Mouse (Mus musculus) granulocyte monocyte progenitor cell, adult 5-6 weeks (primary cell): Measurements from ENCODE around the gene Aurka. TPM values are rescaled to one million over a fixed set of nuclear protein-coding genes. Genes with fewer than 3 reads are reported as not detected.

Source experiments
- ATAC-seq: replicated peaks from 2 replicates; pipeline ENCODE4 v1.8.0; 2016; ENCODE audit warnings: mild to moderate bottlenecking, moderate TSS enrichment, inconsistent platforms; ENCODE audit not compliant: poor library complexity, severe bottlenecking
- total RNA-seq, 2 experiments: library from RNA; stranded (forward) in 1 of 2; stranded (reverse) in 1 of 2; fragments of 200-712, 200-1000 nt in 1 of 2; fragments of >200 nt in 1 of 2; fragmentation: Nextera tagmentation in 1 of 2; gene quantifications; 2 replicates each; pipeline ENCODE4 v1.2.3; 2014 to 2017

Aurka gene
- total RNA-seq, 2 experiments from 2014 or later: 36.9 to 80.8 TPM

- ATAC-seq: peak; percentile 65
Observed at GRCm38 (mm10) chr2:172384715-172385114, 14.4 kb upstream of the Aurka start.

DNA sequence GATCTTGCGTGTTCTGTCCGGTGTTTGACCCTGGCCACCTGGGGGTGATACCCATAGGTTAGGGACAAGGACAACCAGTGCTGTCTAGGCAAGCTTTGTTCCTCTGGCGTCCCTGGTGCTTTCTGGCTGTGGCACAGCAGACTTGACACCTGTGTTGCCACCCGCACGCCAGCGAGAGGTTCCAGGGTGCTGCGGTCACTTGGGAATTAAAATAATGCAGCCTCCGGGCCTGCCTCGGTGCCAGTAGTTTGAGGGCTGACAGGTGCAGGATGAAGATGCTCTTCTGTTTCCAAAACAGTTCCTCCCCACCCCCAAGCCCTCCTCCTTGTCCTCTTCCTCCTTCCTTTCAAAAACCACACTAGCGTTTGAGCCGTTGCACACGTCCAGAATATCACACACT is 11.6 kb upstream of the Aurka start:
- 0 out of 2 replicates have a peak, but pooled peaks have one; percentile 18 for ATAC-seq

GRCm38 (mm10) chr2:172381341-172381740 is 11.0 kb upstream of the Aurka start:
- no peak for ATAC-seq

- no peak for ATAC-seq
Observed at GRCm38 (mm10) chr2:172380513-172380912, 10.2 kb upstream of the Aurka start.

DNA sequence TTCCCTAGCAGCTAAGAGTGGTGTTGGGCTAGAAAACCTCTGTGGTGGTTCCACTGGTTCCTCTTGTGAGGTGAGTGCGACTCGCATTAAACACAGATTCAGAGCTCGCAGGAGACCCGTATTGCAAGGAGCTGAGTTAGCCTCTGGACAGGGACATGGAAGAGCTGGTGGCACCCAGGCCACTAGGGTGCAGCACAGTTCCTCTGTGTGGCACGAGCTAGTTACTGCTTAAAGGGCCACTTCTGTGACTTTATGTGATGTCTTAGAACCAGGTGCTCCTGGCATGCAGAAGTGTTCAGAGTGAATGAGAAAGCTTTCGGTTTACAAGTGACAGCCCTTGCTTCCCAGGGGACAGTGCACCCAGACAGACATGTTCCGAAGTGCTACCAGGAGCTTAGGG is 8.0 kb upstream of the Aurka start:
- ATAC-seq: peak; percentile 86

- no peak for ATAC-seq
Observed at GRCm38 (mm10) chr2:172376999-172377515, 6.7 kb upstream of the Aurka start.

- ATAC-seq: no peak
Observed at GRCm38 (mm10) chr2:172376551-172376950, 6.2 kb upstream of the Aurka start.

- 0 out of 2 replicates have a peak, but pooled peaks have one; percentile 8 for ATAC-seq
Observed at GRCm38 (mm10) chr2:172371258-172371657, 923 bp upstream of the Aurka start.

GRCm38 (mm10) chr2:172363176-172363575 is 7.2 kb downstream of the Aurka start:
- no peak for ATAC-seq

DNA sequence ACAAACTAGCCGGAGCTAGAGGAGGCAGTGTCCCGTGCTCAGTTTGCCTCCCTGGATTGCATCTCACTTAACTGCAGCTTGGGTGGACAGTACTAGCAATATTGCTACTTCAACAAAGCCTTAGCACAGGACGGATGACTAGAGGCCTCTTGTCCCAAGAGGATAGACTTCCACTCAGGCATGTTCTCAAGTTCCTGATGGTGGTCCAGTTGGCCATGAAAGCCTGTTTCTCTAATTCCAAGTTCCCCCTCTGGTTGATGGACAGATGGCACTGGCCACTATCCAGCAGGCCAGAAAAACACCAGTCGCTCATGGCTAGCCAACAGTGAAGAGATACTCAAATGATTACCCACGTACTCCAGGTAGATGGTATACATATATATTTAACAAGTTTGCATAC is 14.5 kb downstream of the Aurka start:
- no peak for ATAC-seq

DNA sequence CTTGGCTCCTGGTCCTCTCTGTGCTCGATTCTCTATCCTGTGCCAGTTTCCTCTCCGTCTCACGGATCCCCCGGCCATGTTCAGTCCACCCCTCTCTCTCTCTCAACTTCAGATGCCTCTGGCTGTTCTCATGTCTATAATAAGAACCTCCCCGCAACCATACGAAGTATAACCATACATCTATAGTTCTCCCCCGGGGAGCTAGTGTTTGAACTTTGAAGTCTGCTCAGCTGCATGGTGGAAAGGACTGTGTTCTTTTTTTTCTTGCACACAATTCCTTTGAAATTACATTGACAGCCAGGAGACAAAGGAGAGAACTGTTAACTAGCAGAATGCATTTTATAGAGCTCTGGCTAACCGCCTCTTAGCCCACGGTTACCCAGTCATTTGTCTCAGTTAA is 15.6 kb downstream of the Aurka start:
- ATAC-seq: no peak

DNA sequence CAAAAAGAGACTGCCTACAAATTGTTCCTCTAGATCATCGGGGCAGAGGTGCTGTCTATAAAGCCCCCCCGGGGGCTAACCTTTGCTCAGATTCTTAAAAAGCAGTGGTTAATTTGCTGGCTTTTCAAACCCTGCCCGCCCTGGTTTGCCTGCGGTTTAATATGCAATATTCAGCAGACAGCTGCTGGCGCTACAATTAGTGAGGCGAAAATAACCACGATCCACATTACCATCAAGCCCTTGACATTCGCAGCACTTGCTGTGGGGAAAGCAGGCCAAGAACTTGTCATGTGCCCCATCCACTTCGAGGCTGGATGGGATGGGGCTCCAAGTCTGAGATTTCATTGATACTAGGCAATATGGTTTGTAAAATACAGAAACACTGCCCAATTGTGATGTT is 17.1 kb downstream of the Aurka start:
- ATAC-seq: no peak

- ATAC-seq: no peak
Observed at GRCm38 (mm10) chr2:172350773-172351172, 19.6 kb downstream of the Aurka start.

DNA sequence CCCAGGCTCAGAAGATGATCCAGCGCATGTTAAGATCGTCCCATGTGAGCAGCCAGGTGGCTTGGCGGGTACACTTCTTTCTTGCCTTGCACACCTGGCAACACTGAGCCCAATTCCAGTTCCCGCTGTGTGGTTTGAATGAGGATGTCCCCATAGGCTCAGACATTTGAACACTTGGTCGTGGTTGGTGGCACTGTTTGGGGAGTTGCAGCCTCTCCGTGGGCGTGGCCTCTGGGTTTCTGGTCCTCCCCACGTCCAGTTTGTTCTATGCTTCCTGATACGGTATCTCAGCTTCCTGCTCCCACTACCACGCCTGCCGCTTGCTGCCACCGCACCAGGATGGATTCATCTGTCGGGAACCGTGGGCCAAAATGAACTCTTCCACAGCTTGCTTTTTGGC is 20.6 kb downstream of the Aurka start:
- ATAC-seq: no peak

GRCm38 (mm10) chr2:172348297-172348950 is 21.9 kb downstream of the Aurka start:
- no peak for ATAC-seq

- ATAC-seq: no peak
Observed at GRCm38 (mm10) chr2:172346933-172347611, 23.3 kb downstream of the Aurka start.

DNA sequence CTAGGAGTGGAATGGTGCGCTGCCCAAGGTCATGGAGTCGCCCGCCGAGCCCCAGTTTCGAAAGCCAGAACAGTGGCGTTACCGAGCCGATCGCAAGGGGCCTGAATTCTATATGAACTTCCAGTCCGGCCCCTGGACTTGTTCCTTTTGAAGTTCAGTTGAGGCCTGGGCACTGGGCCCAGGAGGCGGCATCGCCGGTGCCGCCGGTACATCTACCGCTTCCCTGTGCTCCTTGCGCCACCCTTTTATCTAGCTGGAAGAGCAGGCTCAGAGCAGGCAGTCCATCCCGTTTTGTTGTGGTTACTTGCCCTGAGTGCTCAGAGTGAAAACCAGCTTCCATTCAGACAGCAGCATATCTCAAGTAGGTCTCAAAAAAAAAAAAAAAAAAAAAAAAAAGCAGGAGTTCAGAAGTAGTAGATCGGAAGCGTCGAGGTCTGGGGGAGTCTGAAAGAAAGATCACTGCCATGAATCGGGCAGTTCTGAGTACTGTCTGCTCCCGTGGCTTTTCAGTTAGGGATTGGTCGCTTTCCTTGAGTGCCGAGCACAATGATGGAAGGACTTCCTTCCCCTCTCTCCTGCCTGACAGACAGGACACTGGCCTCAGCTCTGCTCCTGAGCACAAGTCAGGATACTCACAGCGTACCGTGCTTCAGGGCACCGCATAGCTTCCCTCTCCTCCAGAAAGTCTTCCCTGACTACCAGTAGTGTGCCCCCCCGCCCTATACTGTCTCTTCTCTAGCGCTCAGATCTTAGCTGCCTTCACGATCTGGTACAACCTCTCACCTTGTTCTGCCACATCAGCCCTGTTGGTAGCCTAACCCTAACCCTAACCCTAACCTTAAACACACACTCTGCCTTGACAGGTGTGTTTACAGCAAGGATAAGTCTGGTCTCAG is 24.1 kb downstream of the Aurka start:
- peak; percentile 22 for ATAC-seq

- peak; percentile 87 for ATAC-seq
Observed at GRCm38 (mm10) chr2:172345258-172345738, 25.0 kb downstream of the Aurka start, which contains the start of gene Fam210b. Gene Fam210b (plus strand): TSS chr2:172345565.

GRCm38 (mm10) chr2:172344669-172345068 is 25.7 kb downstream of the Aurka start:
- ATAC-seq: no peak

DNA sequence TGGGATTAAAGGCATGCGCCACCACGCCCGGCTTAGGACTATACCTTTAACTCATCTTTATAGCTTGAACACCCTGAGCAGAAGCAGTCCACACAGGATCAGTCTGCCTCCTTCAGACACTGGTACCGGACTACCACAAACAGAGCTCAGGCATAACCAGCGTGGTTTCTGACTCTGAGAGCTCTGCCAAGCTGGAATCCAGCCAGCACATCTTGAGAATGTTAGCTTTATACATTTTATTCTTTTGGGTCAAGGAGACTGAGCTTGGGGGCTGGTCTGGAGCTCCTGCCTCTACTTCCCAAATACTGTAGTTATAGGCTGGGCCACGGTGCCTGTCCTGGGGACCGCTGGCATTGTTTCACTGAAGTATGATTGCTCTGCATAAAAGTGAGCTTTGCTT is 26.6 kb downstream of the Aurka start:
- no peak for ATAC-seq

GRCm38 (mm10) chr2:172341606-172342005 is 28.7 kb downstream of the Aurka start:
- no peak for ATAC-seq
